Mouse (Mus musculus): ENCODE measurements around the gene Crygn. TPM values are rescaled to one million over a fixed set of nuclear protein-coding genes. Genes with fewer than 3 reads are reported as not detected.

Crygn gene
- total and polyA plus RNA-seq, 3 experiments, result 2.0 TPM; not detected in 2

- no peaks in the 10 kb centered on the region for H3K27me3 ChIP-seq (replicated peaks)
- dilution Hi-C loops (cut with MboI; ENCODE audit: extremely low pct_ligation_motif_present, extremely low pct_unique_long_range_greater_than_20kb, low sequenced_read_pairs) (no loop called here), in situ Hi-C loops (cut with MboI; ENCODE audit: low pct_ligation_motif_present, low pct_unique_long_range_greater_than_20kb, low sequenced_read_pairs) (no loop called here)
- no peaks in the 10 kb centered on the region for H3K9me3 ChIP-seq (replicated peaks; ENCODE audit: low read length)
- peaks cover 0 to 16% of the 10 kb centered on the region in 2 experiments; a peak in 2 of 4 replicates for H3K4me1 ChIP-seq (ENCODE audit: control insufficient read depth in 1 of 2, insufficient read depth in 2 of 2)
- H3K4me3 ChIP-seq (replicated peaks in 1 of 3; ENCODE audit: low read depth in 2 of 3, low read length in 2 of 3, poor library complexity in 1 of 3), result no peak overlapping the region
- no peak for TF ChIP-seq NRF1 (IDR thresholded peaks at IDR 0.05; ENCODE audit: low read depth, low read length)
- no peak for TF ChIP-seq MAX (IDR thresholded peaks at IDR 0.05; ENCODE audit: low read length)
- TF ChIP-seq TBP (conservative IDR thresholded peaks at IDR 0.05; ENCODE audit: low read depth, low read length), result no peak
- no peak for TF ChIP-seq JUN (IDR thresholded peaks at IDR 0.05; ENCODE audit: insufficient read depth, low read depth, low read length)
- TF ChIP-seq CHD1 (IDR thresholded peaks at IDR 0.05; ENCODE audit: low read depth, low read length), result no peak
- no peak for TF ChIP-seq MYC (IDR thresholded peaks at IDR 0.05; ENCODE audit: low read depth, low read length)
- TF ChIP-seq SMC3 (IDR thresholded peaks at IDR 0.05; ENCODE audit: low read depth, low read length), result no peak
- TF ChIP-seq EP300 (IDR thresholded peaks at IDR 0.05; ENCODE audit: low read length), result no peak
- no peak for TF ChIP-seq MAZ (IDR thresholded peaks at IDR 0.05; ENCODE audit: low read depth, low read length)
- no peak for TF ChIP-seq CTCF (conservative IDR thresholded peaks at IDR 0.05 in 1 of 2, IDR thresholded peaks at IDR 0.05 in 1 of 2; ENCODE audit: low read depth in 2 of 2, low read length in 2 of 2)
- no peak for TF ChIP-seq BHLHE40 (IDR thresholded peaks at IDR 0.05; ENCODE audit: low read depth, low read length)
- TF ChIP-seq USF1 (IDR thresholded peaks at IDR 0.05; ENCODE audit: low read depth, low read length), result no peak
- no peak for TF ChIP-seq ELF1 (IDR thresholded peaks at IDR 0.05; ENCODE audit: low read depth, low read length)
- no peak for TF ChIP-seq JUND (conservative IDR thresholded peaks at IDR 0.05; ENCODE audit: low read depth, low read length)
- no peak overlapping the region for H3K9ac ChIP-seq (ENCODE audit: insufficient read depth, low read depth)
- no peak overlapping the region for H3K27ac ChIP-seq (ENCODE audit: insufficient read depth, low read depth)
- DNase-seq (ENCODE audit: extremely low read depth), result no peak
- no peak overlapping the region for H3K4me2 ChIP-seq (ENCODE audit: insufficient read depth, low read depth, poor library complexity, severe bottlenecking)
- H3K36me3 ChIP-seq (replicated peaks in 1 of 2; ENCODE audit: control insufficient read depth in 1 of 2, insufficient read depth in 1 of 2, low read length in 1 of 2), result peaks cover 52 to 83% of the 10 kb centered on the region in 2 experiments
- no peaks in the 10 kb centered on the region for H3K79me2 ChIP-seq (replicated peaks; ENCODE audit: control insufficient read depth, extremely low read depth, insufficient read depth, poor library complexity, severe bottlenecking)
These were observed 46.9 kb upstream of the Crygn start for GRCm38 (mm10) chr5:24804661-24805060.

- dilution Hi-C loops (cut with MboI; ENCODE audit: extremely low pct_ligation_motif_present, extremely low pct_unique_long_range_greater_than_20kb, low sequenced_read_pairs) (no loop called here), in situ Hi-C loops (cut with MboI; ENCODE audit: low pct_ligation_motif_present, low pct_unique_long_range_greater_than_20kb, low sequenced_read_pairs) (no loop called here)
- TF ChIP-seq ZMIZ1 (IDR thresholded peaks at IDR 0.05; ENCODE audit: low read depth, low read length) (no peak), NELFE (IDR thresholded peaks at IDR 0.05; ENCODE audit: low read depth, low read length) (no peak), CTCF (conservative IDR thresholded peaks at IDR 0.05 in 1 of 2, IDR thresholded peaks at IDR 0.05 in 1 of 2; ENCODE audit: low read depth in 2 of 2, low read length in 2 of 2) (no peak), MAX (IDR thresholded peaks at IDR 0.05; ENCODE audit: low read length) (no peak), ETS1 (conservative IDR thresholded peaks at IDR 0.05; ENCODE audit: low read depth, low read length) (no peak), MYC (IDR thresholded peaks at IDR 0.05; ENCODE audit: low read depth, low read length) (no peak), TBP (conservative IDR thresholded peaks at IDR 0.05; ENCODE audit: low read depth, low read length) (no peak), HCFC1 (IDR thresholded peaks at IDR 0.05; ENCODE audit: low read depth, low read length) (no peak), BHLHE40 (IDR thresholded peaks at IDR 0.05; ENCODE audit: low read depth, low read length) (no peak), ZNF384 (IDR thresholded peaks at IDR 0.05; ENCODE audit: low read depth, low read length) (no peak), ZKSCAN1 (IDR thresholded peaks at IDR 0.05; ENCODE audit: borderline replicate concordance, low read depth, low read length) (no peak), IRF4 (IDR thresholded peaks at IDR 0.05; ENCODE audit: low read depth, low read length) (no peak)
- Histone ChIP-seq H3K4me1 (ENCODE audit: control insufficient read depth in 1 of 2, insufficient read depth in 2 of 2) (peaks cover 0 to 25% of the 10 kb centered on the region in 2 experiments; a peak in 2 of 4 replicates), H3K9me3 (replicated peaks; ENCODE audit: low read length) (no peaks in the 10 kb centered on the region), H3K27me3 (replicated peaks) (no peaks in the 10 kb centered on the region), H3K79me2 (replicated peaks; ENCODE audit: control insufficient read depth, extremely low read depth, insufficient read depth, poor library complexity, severe bottlenecking) (no peaks in the 10 kb centered on the region), H3K36me3 (replicated peaks in 1 of 2; ENCODE audit: control insufficient read depth in 1 of 2, insufficient read depth in 1 of 2, low read length in 1 of 2) (peaks cover 37 to 59% of the 10 kb centered on the region in 2 experiments), H3K27ac (ENCODE audit: insufficient read depth, low read depth) (no peak overlapping the region), H3K9ac (ENCODE audit: insufficient read depth, low read depth) (no peak overlapping the region), H3K4me2 (ENCODE audit: insufficient read depth, low read depth, poor library complexity, severe bottlenecking) (no peak overlapping the region), H3K4me3 (replicated peaks in 1 of 3; ENCODE audit: low read depth in 2 of 3, low read length in 2 of 3, poor library complexity in 1 of 3) (no peak overlapping the region)
- no peak for DNase-seq (ENCODE audit: extremely low read depth)
These were observed 44.2 kb upstream of the Crygn start for GRCm38 (mm10) chr5:24801841-24802624.
